Mouse (Mus musculus) olfactory bulb, adult 2 months (tissue): Measurements from ENCODE around the gene Gna12.

ENCODE experiments used
- CTCF ChIP-seq: fragments of 200-500 bp; IDR thresholded peaks from 2 replicates; pipeline ENCODE4 v1.5.1; 2012; ENCODE audit warnings: low read depth, mild to moderate bottlenecking, low read length, moderate library complexity; ENCODE audit not compliant: insufficient read depth
- POLR2A ChIP-seq: fragments of 200-500 bp; IDR thresholded peaks from 2 replicates; pipeline ENCODE4 v1.6.1; 2012; ENCODE audit warnings: mild to moderate bottlenecking, low read depth, low read length, moderate library complexity; ENCODE audit not compliant: insufficient read depth

DNA sequence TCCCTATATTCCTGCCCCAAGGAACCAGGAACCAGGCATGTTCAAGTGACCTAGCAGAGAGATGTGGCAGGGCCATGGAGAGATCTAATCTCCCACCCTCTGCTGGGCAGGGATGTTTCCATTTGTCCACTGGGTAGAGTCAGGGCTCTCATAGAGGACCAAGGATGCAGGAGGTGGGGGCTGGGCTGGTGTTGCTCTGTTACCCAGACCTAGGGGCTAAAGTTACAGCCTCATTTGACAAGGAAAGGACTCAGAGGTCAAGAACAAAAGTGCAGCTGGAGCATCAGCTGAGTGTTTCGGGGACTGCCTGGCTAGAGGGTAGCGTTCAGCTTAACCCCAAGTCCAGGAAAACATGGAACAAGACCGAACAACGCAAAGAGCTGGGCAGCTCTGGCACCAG, 9.7 kb downstream of the Gna12 start:
- no peak for TF ChIP-seq CTCF
- no peak for TF ChIP-seq POLR2A
